Mouse (Mus musculus) cerebellum, adult 9-11 months (tissue): Measurements from ENCODE around the gene Nedd4.
"Not testable (repeated sequence)": the region's sequence is repeated elsewhere in the genome, so short reads cannot be mapped to it uniquely, and the experiment has no call there.

Experiments
- DNase-seq: peaks from one replicate; pipeline ENCODE4 v3.0.0; 2022

Gene Nedd4

DNA sequence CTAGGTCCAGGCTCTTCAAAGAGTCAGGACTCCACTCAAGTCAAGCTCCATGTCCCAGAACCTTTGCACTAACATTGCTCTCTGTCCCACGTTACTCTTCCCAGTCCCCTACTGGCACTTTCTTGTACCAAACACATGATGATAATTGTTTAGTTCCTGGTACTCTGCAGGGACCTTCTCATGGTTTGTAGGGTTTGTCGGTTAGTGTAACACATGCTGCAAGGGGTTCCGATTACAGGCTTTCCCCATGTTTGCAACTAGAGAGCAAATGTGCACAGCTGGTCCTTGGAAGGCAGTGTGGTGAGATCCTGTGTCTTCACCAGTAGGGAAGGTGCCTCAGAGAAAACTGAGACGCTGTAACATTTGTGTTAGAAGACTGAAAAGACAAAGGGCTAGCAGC is 8.6 kb upstream of the Nedd4 start:
- no peak for DNase-seq

DNA sequence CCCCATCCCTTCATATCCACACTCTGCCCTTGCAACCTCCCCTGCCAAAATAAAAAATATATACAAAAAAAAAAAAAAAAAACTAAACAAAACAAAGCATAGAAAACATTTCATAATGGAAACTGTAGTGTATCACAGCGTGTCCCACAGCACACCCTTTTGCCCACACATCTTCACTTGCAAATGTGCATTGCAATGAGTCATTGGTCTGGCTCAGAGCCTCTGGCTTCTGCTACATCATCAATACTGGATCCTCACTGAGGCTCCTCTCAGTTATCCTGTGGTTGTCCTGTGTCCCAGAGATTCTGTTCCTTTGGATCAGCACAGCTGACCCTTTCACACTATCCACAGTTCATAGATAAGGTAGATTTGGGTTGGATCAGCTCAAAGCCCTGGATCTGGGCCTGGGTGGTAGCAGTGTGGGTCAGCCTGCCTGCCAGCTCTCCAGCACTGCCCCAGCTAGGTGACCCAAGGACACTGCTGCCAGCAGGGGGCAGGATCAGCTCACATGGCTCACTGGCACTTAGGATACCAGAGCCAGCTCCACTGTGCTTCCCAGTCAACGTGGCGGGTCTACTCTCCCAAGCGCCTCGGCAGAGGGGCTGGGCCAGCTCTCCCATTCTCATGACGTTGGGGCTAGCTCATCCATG is 7.4 kb upstream of the Nedd4 start:
- DNase-seq = peak; percentile 43

- DNase-seq = peak; percentile 20
Observed at GRCm38 (mm10) chr9:72655602-72656001, 6.5 kb upstream of the Nedd4 start.

DNA sequence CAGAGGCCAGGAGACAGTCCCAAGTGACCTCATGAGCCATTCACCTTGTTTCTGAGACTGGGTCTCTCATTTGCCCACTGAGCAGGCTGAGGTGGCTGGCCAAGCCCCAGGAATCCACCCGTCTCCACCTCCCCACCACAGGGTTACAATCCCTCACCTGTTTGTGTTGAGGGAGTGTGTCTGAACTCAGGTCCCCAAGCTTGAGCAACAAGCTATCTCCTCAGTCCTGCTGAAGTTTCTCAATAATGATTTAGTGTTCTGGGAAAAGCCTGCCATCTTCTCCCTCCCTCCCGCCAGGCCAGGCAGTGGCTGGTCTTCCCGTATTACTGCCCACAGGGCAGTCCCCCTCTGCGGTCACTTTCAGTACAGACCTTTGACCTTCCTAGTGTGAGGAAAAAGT is 5.7 kb upstream of the Nedd4 start:
- DNase-seq = no peak

DNA sequence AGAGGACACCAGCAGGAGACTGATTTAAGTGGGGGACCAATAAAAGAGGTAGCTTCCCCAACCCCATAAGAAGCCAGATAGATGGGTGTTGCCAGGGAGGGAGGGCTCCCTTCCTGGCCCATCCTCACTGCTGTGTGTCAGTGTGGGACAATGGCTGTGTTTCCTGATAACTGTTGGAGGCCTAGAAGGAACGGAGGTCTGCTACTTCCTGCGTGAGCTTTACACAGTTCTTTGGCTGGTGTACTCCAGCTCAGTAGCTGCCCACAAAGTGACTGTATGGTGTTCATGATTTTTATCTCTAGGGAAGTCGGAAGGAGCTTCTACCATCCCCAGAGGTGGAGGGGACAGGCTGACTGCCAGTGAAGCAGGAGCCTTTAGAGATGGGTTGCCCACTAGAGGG is 5.2 kb upstream of the Nedd4 start:
- no peak for DNase-seq

DNA sequence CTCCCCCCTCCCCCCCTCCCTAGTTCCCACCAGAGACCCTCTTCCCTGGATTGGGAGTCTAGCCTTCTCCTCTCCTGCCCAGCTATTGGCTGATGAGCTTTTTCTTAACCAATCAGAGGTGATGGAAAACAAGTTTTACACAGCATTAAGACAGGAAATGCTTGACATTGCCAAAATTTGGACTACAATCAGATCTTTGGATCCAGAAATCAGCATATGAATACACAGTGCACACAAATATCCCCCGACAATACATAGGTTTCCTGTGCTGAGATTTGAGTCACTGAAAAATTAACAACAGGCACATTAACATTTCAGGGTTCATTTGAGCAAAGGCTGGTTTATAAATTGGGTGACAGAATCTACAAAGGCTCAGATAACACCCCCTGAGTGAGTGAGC is 4.5 kb upstream of the Nedd4 start:
- no peak for DNase-seq

DNA sequence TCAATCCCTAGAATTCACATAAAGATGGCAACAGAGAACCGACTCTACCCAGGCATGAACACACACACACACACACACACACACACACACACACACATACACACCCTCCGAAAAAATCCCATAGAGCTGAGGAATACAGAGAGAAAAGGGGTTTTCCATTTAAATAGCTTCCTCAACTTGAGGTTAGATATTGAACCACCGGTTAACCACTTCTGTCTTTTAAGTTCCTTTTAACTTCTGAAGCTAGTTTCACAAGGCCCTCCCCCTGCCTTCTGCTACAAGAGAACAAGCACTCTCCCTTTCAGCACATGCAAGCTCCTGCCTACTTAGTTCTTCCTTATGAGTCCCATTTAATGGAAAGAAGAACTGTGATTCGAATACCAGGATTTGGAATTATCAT is 2.0 kb upstream of the Nedd4 start:
- no peak for DNase-seq

DNA sequence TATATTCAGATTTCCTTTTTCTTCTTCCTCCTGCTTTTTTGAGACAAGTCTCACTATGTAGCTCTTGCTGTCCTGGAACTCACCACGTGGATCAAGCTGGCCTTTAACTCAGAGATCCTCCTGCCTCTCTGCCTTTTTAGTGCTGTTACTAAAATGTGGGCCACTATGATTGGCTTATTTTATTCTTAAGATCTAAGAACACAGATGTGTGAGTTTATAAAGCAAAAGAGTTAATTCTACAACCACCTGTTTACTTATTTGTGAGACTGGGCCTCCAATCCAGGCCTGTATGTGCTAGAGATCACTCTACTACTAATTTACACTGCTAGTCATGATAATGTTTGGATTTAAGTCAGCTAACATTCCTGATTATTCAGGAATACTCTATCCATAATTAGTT is 1.2 kb upstream of the Nedd4 start:
- DNase-seq = no peak

- DNase-seq = no peak
Observed at GRCm38 (mm10) chr9:72661561-72661894, 618 bp upstream of the Nedd4 start.

DNA sequence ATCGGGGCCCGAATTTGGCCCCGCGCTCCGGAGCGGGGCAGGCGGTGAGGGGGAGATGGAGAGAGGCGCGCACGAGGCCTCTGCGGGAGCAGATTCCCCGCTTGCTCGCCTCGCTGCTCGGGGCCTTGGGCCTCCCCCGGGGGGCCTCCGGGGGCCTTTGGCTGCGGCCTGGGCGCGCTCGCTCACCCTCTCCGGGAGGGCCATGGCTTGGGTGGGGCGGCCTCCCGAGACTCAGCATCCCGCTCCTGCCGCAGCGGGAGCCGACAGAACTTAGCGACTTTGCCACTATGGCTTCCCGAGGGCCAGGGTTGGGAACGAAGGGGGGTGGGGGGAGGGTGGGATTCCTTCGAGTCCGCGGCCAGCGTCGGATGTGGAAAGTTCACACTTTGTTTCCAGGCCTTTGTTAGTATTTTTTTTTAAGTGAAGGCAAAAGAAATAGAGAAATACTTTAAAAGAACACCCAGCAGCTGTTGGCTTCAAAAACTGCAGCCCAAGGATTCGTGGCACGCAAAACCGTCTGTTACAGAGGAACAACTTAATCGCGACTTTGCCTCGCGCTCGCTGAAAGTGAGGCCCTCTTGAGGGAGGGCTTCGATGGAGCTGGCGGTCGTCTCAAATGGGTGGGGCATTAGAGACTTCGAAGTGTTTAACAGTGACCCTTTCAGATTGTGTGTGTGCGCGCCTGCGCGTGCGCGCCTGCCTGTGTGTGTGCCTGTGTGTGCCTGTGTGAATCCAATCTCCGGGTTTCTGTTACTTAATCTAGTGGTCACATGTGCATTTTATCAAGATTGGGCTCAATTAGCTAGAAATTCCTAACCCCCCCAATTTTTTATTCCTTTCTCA is 766 bp downstream of the Nedd4 start:
- DNase-seq = peak; percentile 81

DNA sequence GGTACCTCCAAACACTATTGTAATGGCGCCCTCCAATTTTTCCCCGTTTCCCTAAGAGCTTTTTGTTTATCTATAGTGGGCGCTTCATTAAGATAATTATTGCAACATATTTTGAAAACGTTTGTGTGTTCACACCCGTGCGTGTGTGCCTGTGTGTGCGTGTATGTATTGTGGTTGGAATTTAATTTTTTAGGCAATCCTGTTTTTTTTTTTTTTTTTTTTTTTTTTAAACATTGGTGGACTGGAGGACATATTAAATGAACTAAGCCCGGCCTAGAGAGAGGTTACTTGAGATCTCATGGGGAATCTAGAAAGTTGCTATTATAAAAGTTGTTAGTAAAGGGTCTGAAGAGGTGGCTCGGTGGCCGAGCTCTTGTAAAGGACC is 1.4 kb downstream of the Nedd4 start:
- DNase-seq = no peak

DNA sequence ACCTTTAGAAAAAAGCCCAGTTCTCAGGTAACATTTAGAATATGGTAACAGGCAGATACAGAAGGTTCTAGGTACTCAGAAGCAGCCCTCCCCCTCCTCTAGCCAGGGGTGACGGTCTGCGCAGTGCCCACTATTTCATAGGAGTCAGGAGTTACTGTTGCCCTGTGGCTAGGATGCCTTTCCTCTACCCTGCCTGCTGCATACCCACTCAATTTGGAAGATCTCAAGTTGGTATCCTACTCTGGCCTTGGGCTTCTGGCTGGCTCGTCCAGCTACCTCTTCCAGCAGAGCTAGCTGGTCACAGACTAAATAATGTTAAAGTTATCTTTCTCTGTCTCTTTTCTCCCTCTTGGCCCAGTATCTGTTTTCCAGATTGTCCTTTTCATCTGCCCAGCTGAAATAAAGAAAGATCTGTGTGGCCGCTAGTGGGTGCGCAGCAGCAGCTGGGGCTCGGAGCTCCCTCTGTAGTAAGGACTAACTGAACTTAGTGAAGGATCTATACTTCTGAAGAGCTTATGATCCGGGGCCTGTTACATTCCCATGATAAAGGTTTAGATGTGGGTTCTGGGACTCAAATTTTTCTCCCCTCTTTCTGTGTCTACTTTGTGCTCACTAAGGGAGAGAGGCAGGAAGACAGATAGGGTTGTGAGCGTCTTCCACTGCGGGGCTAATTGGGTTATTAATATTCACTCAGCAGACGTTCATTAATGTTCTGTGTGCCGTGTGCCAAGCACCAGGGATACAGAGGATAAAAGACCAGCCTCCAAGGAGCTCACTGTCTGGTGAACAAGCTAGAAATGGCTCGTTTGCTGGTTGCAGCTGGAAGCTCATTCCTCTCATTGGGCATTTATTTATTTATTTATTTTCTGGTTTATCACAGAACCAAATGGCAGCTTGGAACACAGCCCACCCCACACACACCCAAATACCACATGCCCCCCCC is 2.5 kb downstream of the Nedd4 start:
- DNase-seq = peak; percentile 30

DNA sequence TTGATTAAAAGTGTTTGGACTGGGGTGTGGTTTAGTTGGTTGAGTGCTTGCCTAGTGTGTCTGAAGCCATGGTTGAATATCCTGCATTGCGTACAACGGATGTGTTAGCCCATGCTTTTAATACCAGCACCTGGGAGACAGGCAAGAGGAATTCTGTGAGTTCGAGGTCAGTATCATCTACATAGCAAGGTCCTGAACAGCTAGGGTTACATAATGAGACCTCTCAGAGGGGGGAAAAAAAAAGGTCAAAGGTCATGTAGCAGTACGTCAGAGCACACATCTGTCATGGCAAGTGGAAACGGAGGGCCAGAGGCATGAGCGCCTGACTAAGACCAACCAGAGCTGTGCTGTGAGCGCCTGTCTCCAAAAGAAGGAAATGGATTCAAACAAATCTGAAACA is 3.4 kb downstream of the Nedd4 start:
- no peak for DNase-seq

GRCm38 (mm10) chr9:72666352-72667021 is 4.3 kb downstream of the Nedd4 start:
- not testable (repeated sequence) for DNase-seq

DNA sequence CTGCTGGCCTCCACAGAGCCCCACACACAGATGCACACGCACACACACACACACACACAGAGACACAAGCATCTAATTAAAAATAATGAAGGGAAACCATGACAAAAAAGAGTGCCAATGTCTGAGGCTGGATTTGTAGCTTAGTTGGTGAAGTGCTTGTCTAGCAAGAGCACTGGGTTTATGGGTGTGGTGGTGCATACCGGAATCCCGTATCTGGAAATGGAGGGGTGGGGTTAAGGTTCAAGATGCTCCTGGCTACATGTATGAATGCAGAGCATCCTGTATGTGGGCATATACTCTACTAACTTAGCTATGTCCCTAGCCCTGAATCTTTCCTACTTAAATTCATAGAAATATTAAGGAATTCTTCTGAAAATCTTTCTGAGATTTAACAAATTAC is 5.0 kb downstream of the Nedd4 start:
- no peak for DNase-seq

DNA sequence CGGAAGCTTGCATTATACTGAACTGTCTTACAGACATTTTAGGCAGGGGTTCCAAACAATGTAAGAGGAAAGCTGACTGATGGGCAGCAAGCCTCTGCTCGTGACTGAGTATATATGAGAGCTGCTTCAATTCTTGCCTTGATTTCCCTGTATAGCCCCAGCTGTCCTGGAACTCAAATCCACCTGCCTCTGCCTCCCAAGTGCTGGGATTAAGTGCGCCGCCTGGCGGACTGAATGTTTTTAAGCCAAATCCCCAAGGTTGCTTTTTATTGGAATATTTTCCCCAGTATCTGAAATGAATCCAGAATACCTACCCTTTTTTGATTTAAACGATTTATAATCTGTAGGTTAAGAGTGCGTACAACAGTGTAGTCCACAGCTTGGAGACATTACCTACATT is 7.2 kb downstream of the Nedd4 start:
- DNase-seq = no peak

- peak; percentile 71 for DNase-seq
Observed at GRCm38 (mm10) chr9:72672361-72672760, 10.2 kb downstream of the Nedd4 start.

GRCm38 (mm10) chr9:72674957-72675744 is 13.0 kb downstream of the Nedd4 start:
- DNase-seq = no peak

DNA sequence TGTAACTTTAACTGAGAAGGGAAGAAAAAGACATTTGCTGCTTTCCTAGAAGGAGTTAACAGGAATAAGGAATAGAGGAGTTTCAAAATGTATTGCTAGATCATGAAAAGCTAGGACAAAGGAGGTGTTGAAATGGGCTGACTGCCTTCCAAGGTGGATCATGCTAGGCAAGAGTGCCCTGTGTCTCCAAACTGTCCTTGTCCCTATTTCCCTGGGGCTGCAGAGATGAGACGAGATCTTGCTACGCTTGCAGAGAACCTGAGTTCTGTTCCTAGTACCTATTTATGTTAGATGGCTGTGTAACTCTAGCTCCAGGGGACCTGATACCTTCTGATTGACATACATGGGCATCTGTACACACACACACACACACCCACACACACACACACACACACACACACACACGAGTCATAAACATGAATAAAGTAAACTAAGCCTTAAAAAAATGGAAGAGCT is 13.6 kb downstream of the Nedd4 start:
- no peak for DNase-seq

DNA sequence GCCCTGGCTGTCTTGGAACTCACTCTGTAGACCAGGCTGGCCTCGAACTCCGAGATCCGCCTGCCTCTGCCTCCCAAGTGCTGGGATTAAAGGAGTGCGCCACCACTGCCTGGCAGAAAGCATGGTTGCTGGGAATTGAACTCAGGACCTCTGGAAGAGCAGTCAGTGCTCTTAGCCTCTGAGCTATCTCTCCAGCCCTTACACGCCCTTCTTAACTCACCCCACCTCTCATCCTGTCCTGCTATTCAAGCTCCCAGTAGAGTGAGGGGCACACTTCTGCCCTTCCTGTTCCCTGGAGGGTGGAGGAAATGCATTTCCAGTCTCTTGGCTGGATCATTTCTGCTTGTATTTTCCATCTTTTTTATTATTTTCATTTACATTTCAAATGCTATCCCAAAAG is 15.5 kb downstream of the Nedd4 start:
- no peak for DNase-seq

- DNase-seq = no peak
Observed at GRCm38 (mm10) chr9:72678771-72679170, 16.6 kb downstream of the Nedd4 start.

- DNase-seq = no peak
Observed at GRCm38 (mm10) chr9:72681652-72682228, 19.6 kb downstream of the Nedd4 start.
